Mouse (Mus musculus) adrenal gland, adult 18-20 months (tissue): Measurements from ENCODE around the gene Capn8. TPM values are rescaled to one million over a fixed set of nuclear protein-coding genes. Genes with fewer than 3 reads are reported as not detected.
"Not testable (repeated sequence)": the region's sequence is repeated elsewhere in the genome, so short reads cannot be mapped to it uniquely, and the experiment has no call there.

Experiments
- DNase-seq, 2 experiments: peaks; one replicate each; pipeline ENCODE4 v3.0.0; 2021 to 2022; ENCODE audit warnings: low spot score in 2 of 2
- total RNA-seq, 2 experiments: library from RNA; stranded (reverse); gene quantifications; 1 replicate in 1 of 2; 2 replicates in 1 of 2; pipeline ENCODE4 v1.2.3; 2021

The Capn8 gene
- total RNA-seq, 2 experiments from 2014 or later, result 0.19 to 0.33 TPM

GRCm38 (mm10) chr1:182609701-182610335 is 45.0 kb downstream of the Capn8 start:
- DNase-seq, result no peak

GRCm38 (mm10) chr1:182615465-182615864 is 50.7 kb downstream of the Capn8 start:
- DNase-seq, result no peak

DNA sequence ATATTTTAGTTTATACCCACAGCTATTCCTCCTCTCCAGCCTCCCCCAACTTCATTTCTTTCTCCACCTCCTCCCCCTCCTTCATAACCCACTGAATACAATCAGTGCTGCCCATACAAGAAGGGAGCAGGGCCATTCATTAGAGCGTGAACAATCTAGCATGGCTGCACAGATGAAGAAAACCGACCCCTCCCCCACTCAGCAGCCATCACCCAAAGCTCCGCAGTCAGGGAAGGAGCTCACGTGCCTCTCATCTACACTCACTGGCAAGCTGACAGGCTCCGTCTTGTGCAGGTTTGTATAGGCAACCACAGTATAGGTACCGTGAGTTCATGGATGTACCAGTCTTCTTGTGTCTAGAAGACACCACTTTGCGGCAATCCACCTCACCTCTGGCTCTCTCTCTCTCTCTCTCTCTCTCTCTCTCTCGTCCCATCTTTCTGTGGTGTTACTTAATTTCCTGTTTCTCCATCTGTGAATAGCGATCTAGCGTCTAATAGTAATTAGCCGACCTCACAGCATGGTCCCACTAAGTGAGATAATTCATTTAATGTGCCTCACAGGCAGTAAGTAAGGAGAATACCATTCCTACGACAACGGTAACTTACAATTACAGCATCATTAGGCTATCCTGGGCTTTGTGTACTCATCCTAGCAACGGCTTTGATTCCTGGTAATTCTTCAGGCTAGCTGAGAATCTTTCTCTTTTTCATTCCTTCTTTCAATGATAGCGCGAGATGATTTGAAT is 53.6 kb downstream of the Capn8 start:
- no peak for DNase-seq

DNA sequence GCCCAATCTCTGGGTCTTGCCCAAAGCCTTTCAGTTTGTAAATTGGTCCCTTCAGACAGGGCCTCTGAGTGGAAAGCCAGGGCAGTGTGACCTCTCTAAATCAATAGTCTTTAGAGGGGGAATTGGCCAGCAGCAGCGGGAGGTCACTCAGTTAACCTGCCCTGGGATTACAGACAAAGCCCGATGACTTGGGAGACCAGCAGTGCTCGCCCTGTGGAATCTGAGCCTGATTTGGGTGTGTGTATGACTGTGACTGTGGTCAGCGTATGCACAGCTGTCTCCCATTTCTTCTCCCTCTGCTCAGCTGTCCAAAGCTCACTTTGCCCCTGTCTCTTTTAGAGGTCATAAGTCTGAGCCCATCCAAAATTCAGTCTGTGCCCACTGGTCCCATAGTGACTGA is 55.7 kb downstream of the Capn8 start:
- no peak for DNase-seq

DNA sequence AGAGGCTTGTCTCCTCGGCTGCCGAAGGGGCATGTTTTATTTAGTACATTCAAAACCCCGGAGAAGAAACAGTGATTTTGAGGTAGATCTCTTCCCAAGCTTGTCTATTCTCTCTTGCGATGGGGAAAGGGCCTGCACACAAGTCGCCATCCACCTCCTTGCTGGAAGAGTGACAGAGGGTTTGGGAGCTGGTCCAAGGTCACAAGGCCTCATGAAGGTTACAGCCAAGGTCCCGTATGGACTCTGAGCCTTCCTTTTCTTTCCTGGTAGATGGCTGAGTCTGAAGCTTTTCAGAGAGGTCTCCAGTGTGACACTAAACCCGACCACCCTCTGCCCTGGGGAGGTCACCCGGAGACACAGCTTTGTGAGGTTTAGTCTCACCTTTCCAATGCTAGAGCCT is 56.4 kb downstream of the Capn8 start:
- no peak for DNase-seq

GRCm38 (mm10) chr1:182626197-182626596 is 61.4 kb downstream of the Capn8 start:
- DNase-seq, result no peak

GRCm38 (mm10) chr1:182629228-182629627 is 64.4 kb downstream of the Capn8 start:
- no peak for DNase-seq

- no peak for DNase-seq
Measured at GRCm38 (mm10) chr1:182633712-182634294, 69.0 kb downstream of the Capn8 start.

DNA sequence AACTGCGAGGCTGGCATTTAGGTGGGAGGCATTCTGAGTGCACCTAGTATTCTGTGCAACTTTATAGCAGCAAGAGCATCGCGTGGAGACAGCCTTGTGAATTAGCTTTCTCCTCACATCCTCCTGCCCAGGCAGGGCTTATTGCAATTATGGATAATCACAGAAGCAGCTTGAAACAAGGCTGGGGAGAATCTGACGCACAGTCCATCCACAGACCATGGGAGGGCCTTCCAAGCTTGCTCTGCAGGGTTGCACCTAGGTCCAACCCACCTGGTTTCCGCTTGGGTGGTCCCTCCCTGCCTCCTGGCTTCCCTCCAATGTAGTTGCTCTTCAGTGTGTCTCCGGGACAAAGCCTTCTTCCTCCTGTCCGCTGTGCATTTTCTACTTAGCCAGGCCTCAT is 74.2 kb downstream of the Capn8 start:
- DNase-seq, result no peak

GRCm38 (mm10) chr1:182639456-182639855 is 74.6 kb downstream of the Capn8 start:
- no peak for DNase-seq

- DNase-seq, result no peak
Measured at GRCm38 (mm10) chr1:182640094-182640493, 75.3 kb downstream of the Capn8 start.

DNA sequence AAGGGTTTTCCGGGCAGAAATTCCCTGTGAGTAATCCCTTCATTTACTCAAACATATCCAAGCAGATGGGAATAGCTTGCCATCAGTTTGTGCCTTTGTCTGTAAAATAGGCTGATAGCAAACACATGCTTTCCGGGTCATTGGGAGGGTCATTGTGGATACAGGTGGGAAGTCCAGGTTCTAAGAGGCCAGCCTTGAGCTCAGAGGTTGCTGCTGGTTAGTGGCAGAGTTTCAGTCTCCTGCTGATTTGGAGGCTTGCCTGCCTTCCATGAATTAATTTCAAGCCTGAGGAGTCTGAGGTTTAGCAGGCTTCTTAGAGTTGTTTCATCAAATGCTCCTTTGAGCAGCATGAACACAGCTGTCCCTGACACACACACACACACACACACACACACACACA is 78.0 kb downstream of the Capn8 start:
- DNase-seq, result no peak

- DNase-seq, result not testable (repeated sequence)
Measured at GRCm38 (mm10) chr1:182644418-182644817, 79.6 kb downstream of the Capn8 start.

DNA sequence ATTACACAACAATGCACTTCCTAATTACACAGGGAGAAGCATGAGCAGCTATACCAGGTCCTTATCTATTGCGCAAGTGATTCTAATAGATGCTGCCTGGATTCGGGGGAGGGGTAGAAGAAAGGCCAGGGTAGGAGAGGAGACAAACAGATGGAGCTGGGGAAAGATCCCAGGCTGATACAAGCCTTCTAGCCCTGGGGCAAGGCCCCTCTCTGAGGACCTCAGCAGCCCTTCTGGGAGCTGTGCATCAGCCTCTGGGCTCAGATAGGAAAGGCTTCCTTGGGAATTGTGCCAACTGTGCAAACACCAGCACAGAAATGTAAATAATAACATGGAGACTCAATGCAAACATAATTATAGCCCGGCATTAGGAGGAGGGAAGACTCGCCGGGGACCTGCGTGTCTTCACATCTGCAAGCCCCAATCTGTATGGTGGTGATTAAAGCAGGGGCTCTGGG is 80.4 kb downstream of the Capn8 start:
- DNase-seq, result no peak

- DNase-seq, result no peak
Measured at GRCm38 (mm10) chr1:182646796-182647195, 82.0 kb downstream of the Capn8 start.

DNA sequence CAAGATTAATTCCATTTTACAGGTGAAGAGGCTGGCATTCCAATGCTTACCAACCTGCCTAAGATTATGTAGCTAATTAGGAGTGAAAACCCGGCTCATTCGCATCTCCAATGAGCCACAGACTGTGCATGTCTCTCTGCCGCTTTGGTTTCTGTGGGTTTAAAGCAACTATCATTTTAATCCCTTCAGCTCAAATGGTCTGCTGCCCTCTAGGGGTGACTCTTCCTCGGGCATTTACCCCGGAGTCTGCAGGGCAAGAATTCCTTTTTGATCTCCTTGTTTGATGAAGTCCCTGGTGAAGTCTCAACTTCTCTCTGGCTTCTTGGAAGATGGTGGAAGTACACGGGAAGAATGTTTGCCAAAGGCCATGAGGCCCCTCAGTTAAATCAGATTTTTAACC is 93.0 kb downstream of the Capn8 start:
- peak; percentile 67 to 68 for DNase-seq

- DNase-seq, result no peak
Measured at GRCm38 (mm10) chr1:182660365-182660764, 95.6 kb downstream of the Capn8 start.

GRCm38 (mm10) chr1:182663671-182664070 is 98.9 kb downstream of the Capn8 start:
- DNase-seq, result no peak

DNA sequence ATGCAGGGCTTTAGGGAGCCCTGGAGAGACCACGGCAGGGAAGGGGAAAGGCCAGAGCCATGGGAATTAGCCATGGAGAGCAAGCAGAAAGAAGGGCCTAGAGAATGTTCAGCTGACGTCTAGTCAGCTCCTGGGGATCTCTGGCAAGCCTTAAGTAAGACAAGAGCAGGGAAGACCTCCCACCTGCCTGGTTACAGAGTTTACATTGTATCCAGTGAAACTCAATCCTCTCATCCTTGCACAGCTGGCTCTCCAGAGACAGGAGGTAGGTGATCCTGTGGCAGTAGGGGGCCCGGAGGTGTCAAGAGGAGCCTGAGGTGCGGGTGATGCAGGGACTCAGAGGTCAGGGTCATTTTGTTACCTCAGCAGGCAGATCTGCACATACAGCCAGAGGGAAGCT is 100.0 kb downstream of the Capn8 start:
- no peak for DNase-seq

GRCm38 (mm10) chr1:182667281-182667680 is 102.5 kb downstream of the Capn8 start:
- no peak for DNase-seq

DNA sequence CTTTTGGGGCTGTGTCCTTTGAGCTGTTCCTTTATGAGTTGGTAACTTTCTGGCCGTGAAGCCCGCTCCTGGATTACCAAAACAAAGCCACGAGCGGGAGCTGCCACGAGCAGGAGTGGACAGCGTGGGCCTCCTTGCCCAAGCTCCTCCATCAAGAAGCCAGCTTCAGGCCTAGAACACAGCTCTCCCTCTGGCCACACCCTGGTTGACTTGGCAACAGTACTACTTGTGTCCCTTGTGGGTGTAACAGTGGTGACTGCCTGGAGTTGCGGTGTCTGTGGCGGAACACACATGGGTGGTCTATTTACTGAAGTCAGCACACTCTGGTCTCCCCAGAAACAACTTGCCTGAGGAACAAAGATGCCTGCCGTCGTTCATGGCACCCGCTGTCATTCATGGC is 104.9 kb downstream of the Capn8 start:
- DNase-seq, result no peak

- no peak for DNase-seq
Measured at GRCm38 (mm10) chr1:182670563-182671342, 105.9 kb downstream of the Capn8 start.
